Mouse (Mus musculus) gastrocnemius, adult 2 months (tissue): ENCODE data around the gene Spef1. TPM values are rescaled to one million over a fixed set of nuclear protein-coding genes. Genes with fewer than 3 reads are reported as not detected.

Source experiments
- DNase-seq: peaks from one replicate; pipeline ENCODE4 v3.0.0; 2022
- H3K27ac ChIP-seq: fragments of 200-600 bp; 2 replicates; pipeline ENCODE4 v1.8.1; 2022; ENCODE audit warnings: mild to moderate bottlenecking
- H3K4me3 ChIP-seq: fragments of 200-600 bp; 2 replicates; pipeline ENCODE4 v1.8.1; 2022; ENCODE audit warnings: mild to moderate bottlenecking, moderate library complexity
- CTCF ChIP-seq: fragments of 200-600 bp; IDR thresholded peaks from 2 replicates; pipeline ENCODE4 v1.8.1; 2022; ENCODE audit warnings: antibody characterized with exemption, mild to moderate bottlenecking, moderate library complexity
- intact Hi-C: fragments of 180-260 bp; cut with DNase I; formaldehyde crosslinking; loops from one replicate; pipeline ENCODE4 v1.15.1; 2025
- total RNA-seq, 2 experiments: library from RNA; stranded (reverse); gene quantifications; 2 replicates each; pipeline ENCODE4 v1.2.3; 2021

The Spef1 gene
- total RNA-seq, 2 experiments from 2014 or later, result 1.3 to 1.6 TPM

- intact Hi-C loops, result no loop called here
Observed at GRCm38 (mm10) chr2:131220030-131220429, 32.9 kb upstream of the Spef1 start.

GRCm38 (mm10) chr2:131215941-131216858 lies 29.1 kb upstream of the Spef1 start:
- intact Hi-C loops, result no loop called here
- Histone ChIP-seq H3K4me3 (0 out of 2 replicates have a peak overlapping the region, but pooled peaks have one; percentile 7), H3K27ac (peak overlapping the region; percentile 84)
- no peak for TF ChIP-seq CTCF
- no peak for DNase-seq

More at GRCm38 (mm10) chr2:131220030-131220429, 32.9 kb upstream of the Spef1 start:
- no peak overlapping the region for H3K4me3 ChIP-seq
- TF ChIP-seq CTCF, result no peak
- no peak overlapping the region for H3K27ac ChIP-seq
- DNase-seq, result no peak

- peak; percentile 45 for DNase-seq
- Histone ChIP-seq H3K4me3 (no peak overlapping the region), H3K27ac (peak overlapping the region; percentile 73)
- intact Hi-C loops, result loop anchor here (5.0 kb wide), 1 partner anchor 36 kb away; no protein-coding TSS in a partner anchor
- no peak for TF ChIP-seq CTCF
Observed at GRCm38 (mm10) chr2:131213773-131214172, 26.7 kb upstream of the Spef1 start.

- Histone ChIP-seq H3K27ac (peak overlapping the region; percentile 100), H3K4me3 (peak overlapping the region; percentile 82)
- TF ChIP-seq CTCF, result no peak
- intact Hi-C loops, result loop anchor here (5.0 kb wide), 1 partner anchor 34 kb away; no protein-coding TSS in a partner anchor
- peak; percentile 60 for DNase-seq
Observed at GRCm38 (mm10) chr2:131211026-131211615, 24.0 kb upstream of the Spef1 start.

- intact Hi-C loops, result loop anchor here (2.0 to 5.0 kb wide), 2 partner anchors 33 to 115 kb away; no protein-coding TSS in a partner anchor
- H3K4me3 ChIP-seq, result peak overlapping the region; percentile 82
- peak; percentile 98 for DNase-seq
- H3K27ac ChIP-seq, result peak overlapping the region; percentile 100
- TF ChIP-seq CTCF, result no peak; the same call in 1 of the 2 replicates
Observed at GRCm38 (mm10) chr2:131209969-131210792, 23.1 kb upstream of the Spef1 start.

- peak overlapping the region; percentile 82 for H3K4me3 ChIP-seq
- H3K27ac ChIP-seq, result peak overlapping the region; percentile 100
- intact Hi-C loops, result loop anchor here (2.0 kb wide), 1 partner anchor 114 kb away; no protein-coding TSS in a partner anchor
- TF ChIP-seq CTCF, result no peak
- no peak for DNase-seq
Observed at GRCm38 (mm10) chr2:131209125-131209795, 22.2 kb upstream of the Spef1 start.

GRCm38 (mm10) chr2:131208356-131208755 lies 21.3 kb upstream of the Spef1 start:
- H3K27ac ChIP-seq, result peak overlapping the region; percentile 9
- TF ChIP-seq CTCF, result no peak
- intact Hi-C loops, result loop anchor here (2.0 kb wide), 1 partner anchor 114 kb away; no protein-coding TSS in a partner anchor
- no peak for DNase-seq
- H3K4me3 ChIP-seq, result no peak overlapping the region

GRCm38 (mm10) chr2:131206778-131207177 lies 19.7 kb upstream of the Spef1 start, which contains the start of gene Ap5s1:
Ap5s1 (plus strand) TSS chr2:131207078.
- DNase-seq, result no peak
- intact Hi-C loops, result no loop called here
- peak within 1 kb of the TSS; percentile 87 for H3K27ac ChIP-seq
- no peak within 1 kb of the TSS for H3K4me3 ChIP-seq
- TF ChIP-seq CTCF, result no peak

- no peak for DNase-seq
- peak overlapping the region; percentile 87 for H3K27ac ChIP-seq
- intact Hi-C loops, result loop anchor here (2.0 kb wide), 1 partner anchor 19 kb away; the partner anchor contains the start of genes Cdc25b and Spef1
- no peak overlapping the region; the same call in 1 of the 2 replicates for H3K4me3 ChIP-seq
- TF ChIP-seq CTCF, result no peak
Observed at GRCm38 (mm10) chr2:131205521-131206182, 18.6 kb upstream of the Spef1 start.

GRCm38 (mm10) chr2:131204410-131204981 lies 17.4 kb upstream of the Spef1 start:
- DNase-seq, result peak; percentile 96
- intact Hi-C loops, result loop anchor here (2.0 kb wide), 1 partner anchor 18 kb away; the partner anchor contains the start of genes Cdc25b and Spef1
- peak overlapping the region; percentile 87 for H3K27ac ChIP-seq
- H3K4me3 ChIP-seq, result peak overlapping the region; percentile 51
- no peak for TF ChIP-seq CTCF
